Mouse (Mus musculus) R1 (cell line): ENCODE measurements at regions not wholly inside any gene's neighbourhood (a gene's known extent, or its start where the extent isn't known, plus 50 kb on each side); places are given as distances from the start of the nearest gene placed in this dataset.

Source experiments
- DNase-seq: peaks from one replicate; pipeline ENCODE4 v3.0.0-alpha.2; 2018; ENCODE audit warnings: low read depth, low spot score

GRCm38 (mm10) chr5:136619315-136620231 is 52.3 kb upstream of the Cux1 start:
- peak; percentile 41 for DNase-seq

- no peak for DNase-seq
Measured at GRCm38 (mm10) chr5:136620234-136620633, 52.9 kb upstream of the Cux1 start.

DNA sequence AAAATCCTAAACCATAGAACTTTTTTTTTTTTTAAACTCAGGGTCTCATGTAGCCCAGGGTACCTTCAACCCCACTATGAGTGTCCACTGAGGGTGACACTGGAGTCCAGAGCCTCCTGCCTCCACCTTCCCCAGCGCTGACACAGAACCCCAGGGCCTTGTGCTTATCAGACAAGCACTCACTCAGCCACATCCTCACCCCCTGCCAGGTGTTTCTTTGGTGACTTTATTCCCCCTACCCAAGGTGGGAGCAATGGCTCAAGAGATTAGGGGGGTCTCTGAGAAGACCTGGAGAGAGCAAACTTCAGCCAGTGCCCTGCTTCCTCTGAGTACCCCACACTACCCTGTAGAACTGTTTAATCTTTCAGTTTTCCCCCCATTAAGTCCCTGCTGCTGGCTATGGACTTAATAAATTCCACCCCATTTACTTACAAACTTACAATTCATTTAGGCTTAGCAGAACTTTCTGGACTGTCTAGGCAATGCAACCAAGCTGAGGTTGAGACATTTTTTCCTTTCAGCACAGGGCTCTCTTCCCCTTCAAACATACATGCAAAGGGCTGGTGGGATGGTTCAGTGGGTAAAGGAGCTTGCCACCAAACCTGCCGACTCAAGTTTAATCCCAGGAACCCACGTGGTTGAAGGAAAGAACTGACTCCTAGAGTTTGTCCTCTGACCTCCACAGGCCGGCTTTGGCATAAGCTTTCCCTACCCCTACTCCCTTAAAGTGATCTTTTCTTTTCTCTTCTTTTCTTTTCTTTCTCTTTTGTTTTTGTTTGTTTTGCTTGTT is 54.2 kb upstream of the Cux1 start:
- no peak for DNase-seq

DNA sequence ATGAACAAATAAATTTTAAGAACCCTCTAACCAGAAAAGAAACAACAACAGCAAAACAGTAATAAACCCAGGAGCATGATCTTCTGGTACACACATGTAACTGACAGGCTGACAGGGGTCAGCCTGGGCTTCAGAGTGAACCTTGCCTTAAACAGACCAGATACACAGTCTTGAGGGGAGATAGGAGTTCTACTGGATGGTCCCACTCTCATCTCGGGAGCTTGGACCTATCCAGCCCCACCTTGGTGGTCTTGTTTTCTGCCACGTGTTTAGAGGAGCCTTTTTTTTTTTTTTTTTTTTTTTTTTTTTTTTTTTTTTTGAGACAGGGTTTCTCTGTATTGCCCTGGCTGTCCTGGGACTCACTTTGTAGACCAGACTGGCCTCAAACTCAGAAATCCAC is 54.9 kb upstream of the Cux1 start:
- DNase-seq, result no peak

- peak; percentile 89 for DNase-seq
Measured at GRCm38 (mm10) chr5:136622721-136623542, 55.6 kb upstream of the Cux1 start.

GRCm38 (mm10) chr5:136623791-136624190 is 56.5 kb upstream of the Cux1 start:
- DNase-seq, result no peak

- DNase-seq, result no peak
Measured at GRCm38 (mm10) chr5:136625176-136625991, 58.1 kb upstream of the Cux1 start.

DNA sequence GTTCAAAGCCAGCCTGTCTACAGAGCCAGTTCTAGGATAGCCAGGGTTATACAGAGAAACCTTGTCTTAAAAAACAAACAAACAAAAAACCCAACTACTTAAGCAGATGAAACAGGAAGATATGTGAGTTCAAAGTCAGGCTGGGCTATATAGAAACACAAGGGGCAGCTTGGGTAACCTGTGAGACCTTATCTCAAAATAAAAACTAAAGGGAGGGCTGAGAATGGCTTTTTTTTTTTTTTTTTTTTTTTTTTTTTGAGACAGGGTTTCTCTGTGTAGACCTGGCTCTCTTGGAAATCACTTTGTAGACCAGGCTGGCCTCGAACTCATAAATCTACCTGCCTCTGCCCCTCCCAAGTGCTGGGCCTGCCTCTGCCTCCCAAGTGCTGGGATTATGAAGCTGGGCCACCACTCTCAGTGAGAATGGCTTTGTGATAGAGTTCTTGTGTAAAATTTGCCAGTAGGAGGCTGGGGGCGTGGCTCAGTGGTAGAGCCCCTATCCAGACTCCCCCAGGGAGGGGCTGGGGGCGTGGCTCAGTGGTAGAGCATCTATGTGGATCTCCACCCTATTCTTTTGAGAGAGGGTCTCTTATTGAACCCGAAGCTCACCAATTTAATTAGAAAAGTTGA is 59.0 kb upstream of the Cux1 start:
- DNase-seq, result peak; percentile 79

DNA sequence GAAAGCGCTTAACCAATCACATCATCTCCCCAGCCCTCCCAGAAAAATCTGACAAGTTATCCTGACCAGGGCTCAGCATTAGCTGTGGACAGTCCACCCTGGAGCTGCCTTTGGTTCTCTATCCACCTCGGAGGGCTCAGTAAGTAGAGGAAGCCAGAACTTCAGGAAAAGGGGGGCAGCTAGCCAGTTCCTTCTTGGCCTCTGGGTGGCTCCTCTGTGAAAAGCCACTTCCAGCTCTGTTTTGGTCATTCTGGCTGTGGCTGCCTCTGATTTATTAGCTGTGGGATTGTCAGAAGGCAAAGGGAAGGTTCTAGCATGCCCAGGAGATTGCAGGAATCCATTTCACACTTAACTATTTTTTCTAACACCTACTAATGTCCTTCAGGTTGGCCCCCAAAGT is 59.6 kb upstream of the Cux1 start:
- DNase-seq, result no peak

DNA sequence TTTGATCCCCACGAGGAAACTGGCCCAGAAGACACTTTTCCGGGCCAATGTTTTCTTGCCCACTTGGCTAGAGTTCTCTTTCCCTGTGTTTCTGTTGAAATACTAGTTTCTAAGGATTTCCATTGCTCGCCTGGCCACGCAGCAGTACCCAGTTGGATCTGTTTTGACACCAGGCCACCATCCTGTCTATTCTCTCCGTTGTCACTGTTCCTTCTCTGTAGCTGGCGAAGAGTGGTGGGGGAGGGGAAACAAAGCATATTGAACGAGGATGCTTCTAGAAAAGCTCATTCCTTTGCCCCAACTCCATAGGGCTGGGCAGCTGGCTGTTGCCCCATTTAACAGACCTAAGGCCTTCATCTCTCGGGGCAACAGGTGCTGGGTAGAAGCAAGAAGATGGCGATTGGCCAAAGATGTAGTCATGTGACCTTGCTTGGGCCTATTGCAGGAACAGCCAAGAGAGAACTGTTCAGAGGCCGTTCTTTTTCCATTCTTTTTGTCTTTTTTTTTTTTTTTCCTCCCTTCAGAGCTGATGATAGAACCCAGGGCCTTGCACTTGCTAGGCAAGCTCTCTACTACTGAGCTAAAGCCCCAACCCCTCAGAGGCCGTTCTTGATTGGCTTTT is 60.5 kb upstream of the Cux1 start:
- DNase-seq, result peak; percentile 79

- no peak for DNase-seq
Measured at GRCm38 (mm10) chr5:136628502-136628901, 61.2 kb upstream of the Cux1 start.

DNA sequence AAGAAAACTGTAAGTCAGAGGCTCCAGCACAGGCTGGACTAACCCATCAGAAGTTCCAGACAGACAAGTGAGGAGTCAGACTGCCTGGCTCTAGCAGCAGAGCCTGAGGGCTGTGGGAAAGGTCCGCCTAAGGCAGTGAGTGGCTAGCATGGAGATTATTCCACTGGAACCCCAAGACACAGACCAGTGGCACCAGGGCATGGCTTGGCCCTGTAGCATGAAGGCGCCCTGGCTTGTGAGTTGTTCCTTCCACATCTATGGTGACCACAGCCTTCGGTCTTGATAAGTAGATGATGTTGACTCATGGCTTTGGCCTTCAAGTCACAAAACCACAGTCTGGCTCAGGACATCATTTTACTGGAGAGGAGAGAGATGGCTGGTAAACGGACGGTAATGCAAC is 60.7 kb upstream of the Myl10 start:
- DNase-seq, result no peak

GRCm38 (mm10) chr5:136633901-136634300 is 59.0 kb upstream of the Myl10 start:
- DNase-seq, result no peak

GRCm38 (mm10) chr5:136635119-136635518 is 57.8 kb upstream of the Myl10 start:
- DNase-seq, result no peak

DNA sequence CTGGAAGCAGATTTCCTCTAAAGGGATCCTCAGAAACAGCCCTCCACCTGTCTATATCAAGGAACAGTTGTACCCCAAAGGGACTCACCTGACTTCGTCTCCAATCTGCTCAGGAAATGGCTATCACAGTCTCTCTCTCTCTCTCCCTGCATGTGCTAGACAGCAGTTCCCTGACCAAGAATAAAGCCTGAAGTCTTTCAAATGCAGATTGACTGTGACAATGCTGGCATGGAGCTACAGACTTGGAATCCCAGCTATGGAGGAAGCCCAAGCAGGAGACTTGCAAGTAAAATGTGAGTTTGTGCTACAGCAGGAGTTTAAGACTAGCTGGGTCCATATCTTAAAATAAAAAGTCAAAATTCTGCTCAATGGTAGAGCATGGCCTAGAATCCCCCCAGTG is 56.5 kb upstream of the Myl10 start:
- DNase-seq, result peak; percentile 74

GRCm38 (mm10) chr5:136637872-136638271 is 55.1 kb upstream of the Myl10 start:
- DNase-seq, result no peak

DNA sequence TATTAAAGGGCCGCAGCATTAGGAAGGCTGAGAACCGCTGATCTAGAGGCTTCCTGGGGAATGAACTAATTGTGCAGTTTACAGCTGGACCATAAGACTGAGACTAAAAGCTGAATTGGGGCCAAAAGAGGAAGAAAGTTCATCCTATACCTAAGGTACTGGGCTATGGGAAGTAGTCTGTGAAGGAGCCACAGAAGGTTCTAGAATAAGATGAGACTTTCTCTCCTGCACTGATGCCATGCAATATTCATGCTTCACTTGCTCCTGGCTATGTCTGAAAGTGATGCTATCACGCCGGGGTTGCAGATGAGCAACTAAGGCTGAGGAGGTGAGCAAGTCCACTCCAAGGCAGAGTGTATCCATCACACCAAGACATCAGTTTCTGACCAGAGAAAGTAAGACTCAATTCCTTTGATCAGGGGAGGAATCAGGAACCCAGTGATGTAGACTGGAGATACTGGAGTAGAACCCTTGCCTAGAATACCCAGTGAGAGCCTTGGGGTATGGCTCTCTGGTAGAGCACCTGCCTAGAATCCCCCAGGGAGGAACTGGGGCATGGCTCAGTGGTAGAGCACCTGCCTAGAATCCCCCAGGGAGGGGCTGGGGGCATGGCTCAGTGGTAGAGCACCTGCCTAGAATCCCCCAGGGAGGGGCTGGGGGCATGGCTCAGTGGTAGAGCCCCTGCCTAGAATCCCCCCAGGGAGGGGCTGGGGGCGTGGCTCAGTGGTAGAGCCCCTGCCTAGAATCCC is 51.9 kb upstream of the Myl10 start:
- no peak for DNase-seq

GRCm38 (mm10) chr5:136642208-136642607 is 50.7 kb upstream of the Myl10 start:
- DNase-seq, result no peak
